Mouse (Mus musculus) bone marrow, adult 2 months (tissue): ENCODE measurements around the gene Zfp992.

ENCODE experiments used
- CTCF ChIP-seq: fragments of 200-500 bp; IDR thresholded peaks from 2 replicates; pipeline ENCODE4 v1.5.1; 2011; ENCODE audit warnings: low read length, control low read depth; ENCODE audit not compliant: control insufficient read depth, insufficient read depth
- POLR2A ChIP-seq: fragments of 200-500 bp; IDR thresholded peaks from 2 replicates; pipeline ENCODE4 v1.6.1; 2011; ENCODE audit warnings: low read depth, mild to moderate bottlenecking, control low read depth, low read length, borderline replicate concordance; ENCODE audit not compliant: control insufficient read depth

- TF ChIP-seq CTCF (no peak), POLR2A (no peak)
Measured at GRCm38 (mm10) chr4:146457720-146458119, 8.9 kb downstream of the Zfp992 start.
